Mouse (Mus musculus): Measurements from ENCODE around the gene Zdhhc20. TPM values are rescaled to one million over a fixed set of nuclear protein-coding genes. Genes with fewer than 3 reads are reported as not detected.
"Not testable (repeated sequence)": the region's sequence is repeated elsewhere in the genome, so short reads cannot be mapped to it uniquely, and the experiment has no call there.

Gene Zdhhc20
- polyA plus RNA-seq, 1 experiment from 2014 or later: 33.8 TPM

DNA sequence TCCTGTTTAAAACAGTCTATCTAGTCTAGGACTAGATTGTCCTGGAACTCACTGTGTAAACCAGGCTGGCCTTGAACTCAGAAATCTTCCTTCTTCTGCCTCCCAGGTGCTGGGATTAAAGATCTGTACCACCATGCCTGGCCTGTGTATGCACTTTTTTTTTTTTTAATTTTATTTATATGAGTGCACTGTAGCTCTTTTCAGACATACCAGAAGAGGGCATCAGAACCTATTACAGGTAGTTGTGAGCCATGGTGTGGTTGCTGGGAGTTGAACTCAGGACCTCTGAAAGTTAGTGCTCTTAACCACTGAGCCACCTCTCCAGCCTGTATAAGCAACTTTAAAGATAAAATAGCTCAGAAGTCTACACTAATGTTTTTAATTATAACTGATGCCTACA lies 9.0 kb downstream of the Zdhhc20 start:
- no peak overlapping the region for H3K4me3 ChIP-seq (ENCODE audit: low read length)
- H3K9ac ChIP-seq (ENCODE audit: low read depth, low read length): no peak overlapping the region
- H3K9me3 ChIP-seq (ENCODE audit: control insufficient read depth, low read length): no peaks in the 10 kb centered on the region
- H3K27ac ChIP-seq (ENCODE audit: low read depth, low read length): no peak overlapping the region
- no peaks in the 10 kb centered on the region for H3K27me3 ChIP-seq (replicated peaks; ENCODE audit: control insufficient read depth, insufficient read depth, low read length)
- ATAC-seq: no peak
- peaks cover 7% of the 10 kb centered on the region for H3K4me1 ChIP-seq (ENCODE audit: control insufficient read depth, insufficient read depth, low read depth, low read length)
- H3K36me3 ChIP-seq (ENCODE audit: control insufficient read depth, insufficient read depth, low read length): no peaks in the 10 kb centered on the region
- H3K4me2 ChIP-seq (ENCODE audit: low read length): no peak overlapping the region

- no peak overlapping the region for H3K4me3 ChIP-seq (ENCODE audit: low read length)
- H3K27ac ChIP-seq (ENCODE audit: low read depth, low read length): no peak overlapping the region
- H3K4me2 ChIP-seq (ENCODE audit: low read length): no peak overlapping the region
- H3K36me3 ChIP-seq (ENCODE audit: control insufficient read depth, insufficient read depth, low read length): peaks cover 3% of the 10 kb centered on the region; the same call in 1 of the 2 replicates
- H3K9ac ChIP-seq (ENCODE audit: low read depth, low read length): no peak overlapping the region
- no peak for ATAC-seq
- H3K27me3 ChIP-seq (replicated peaks; ENCODE audit: control insufficient read depth, insufficient read depth, low read length): no peaks in the 10 kb centered on the region
- H3K9me3 ChIP-seq (ENCODE audit: control insufficient read depth, low read length): no peaks in the 10 kb centered on the region
- 95% methylated on average over 9 of the region's 9 CpGs for WGBS
- H3K4me1 ChIP-seq (ENCODE audit: control insufficient read depth, insufficient read depth, low read depth, low read length): peaks cover 7% of the 10 kb centered on the region
These were observed 12.2 kb downstream of the Zdhhc20 start for GRCm38 (mm10) chr14:57877921-57878320.

DNA sequence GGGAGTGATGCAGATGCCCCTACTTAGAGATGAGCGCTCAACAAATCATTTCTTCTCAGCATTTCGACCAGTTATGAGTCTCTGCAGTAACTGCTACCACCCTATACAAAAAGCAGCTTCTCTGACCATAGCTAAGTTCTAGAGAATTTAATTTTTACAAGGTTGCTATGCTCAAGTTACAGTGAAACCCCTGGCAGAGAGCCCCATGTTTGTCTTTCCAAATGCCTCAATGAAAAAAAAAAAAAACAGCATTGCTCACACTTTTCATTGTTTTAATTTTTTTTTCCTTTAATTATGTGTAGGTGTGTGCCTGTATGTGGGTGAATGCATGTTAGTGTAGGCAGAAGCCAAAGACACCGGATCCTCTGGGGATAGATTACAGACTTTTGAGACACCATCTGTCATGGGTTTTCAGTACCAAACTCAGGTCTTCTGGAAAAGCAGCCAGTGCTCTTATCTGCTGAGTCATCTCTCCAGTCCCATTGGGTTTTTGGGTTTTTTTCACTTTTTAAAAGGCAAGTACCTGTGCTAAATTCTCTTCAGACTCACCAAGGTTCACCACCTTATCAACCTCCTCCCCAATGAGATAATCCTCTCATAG lies 23.3 kb downstream of the Zdhhc20 start:
- H3K9me3 ChIP-seq (ENCODE audit: control insufficient read depth, low read length): no peaks in the 10 kb centered on the region
- WGBS: 92% methylated on average over 3 of the region's 3 CpGs
- peaks cover 27% of the 10 kb centered on the region for H3K36me3 ChIP-seq (ENCODE audit: control insufficient read depth, insufficient read depth, low read length)
- H3K27ac ChIP-seq (ENCODE audit: low read depth, low read length): no peak overlapping the region
- no peaks in the 10 kb centered on the region for H3K27me3 ChIP-seq (replicated peaks; ENCODE audit: control insufficient read depth, insufficient read depth, low read length)
- no peak overlapping the region for H3K4me3 ChIP-seq (ENCODE audit: low read length)
- no peak overlapping the region for H3K9ac ChIP-seq (ENCODE audit: low read depth, low read length)
- no peak overlapping the region for H3K4me2 ChIP-seq (ENCODE audit: low read length)
- no peaks in the 10 kb centered on the region for H3K4me1 ChIP-seq (ENCODE audit: control insufficient read depth, insufficient read depth, low read depth, low read length)
- ATAC-seq: no peak

DNA sequence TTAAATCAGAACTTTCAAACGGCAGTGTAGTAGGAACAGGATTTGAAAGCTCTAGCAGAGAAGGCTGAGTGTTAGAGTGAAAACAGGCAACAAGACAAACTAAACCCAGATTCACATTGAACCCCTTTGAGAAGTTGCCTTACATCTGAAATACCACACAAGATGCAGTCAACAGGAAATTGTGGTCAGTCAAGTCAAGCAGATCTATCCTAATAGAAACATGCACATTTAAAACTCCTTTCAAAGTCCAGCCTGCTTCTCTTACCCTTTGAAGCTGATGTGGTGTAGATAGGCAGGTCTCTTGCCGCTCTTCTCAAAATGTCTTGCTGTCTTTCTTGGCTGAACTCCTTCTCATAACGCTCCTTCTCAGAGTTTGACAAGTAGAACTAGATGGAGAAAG lies 24.8 kb downstream of the Zdhhc20 start:
- H3K4me1 ChIP-seq (ENCODE audit: control insufficient read depth, insufficient read depth, low read depth, low read length): no peaks in the 10 kb centered on the region
- H3K27me3 ChIP-seq (replicated peaks; ENCODE audit: control insufficient read depth, insufficient read depth, low read length): no peaks in the 10 kb centered on the region
- 93% methylated on average over 3 of the region's 3 CpGs for WGBS
- H3K27ac ChIP-seq (ENCODE audit: low read depth, low read length): no peak overlapping the region
- ATAC-seq: no peak
- no peaks in the 10 kb centered on the region for H3K9me3 ChIP-seq (ENCODE audit: control insufficient read depth, low read length)
- no peak overlapping the region for H3K9ac ChIP-seq (ENCODE audit: low read depth, low read length)
- no peak overlapping the region for H3K4me2 ChIP-seq (ENCODE audit: low read length)
- H3K4me3 ChIP-seq (ENCODE audit: low read length): no peak overlapping the region
- H3K36me3 ChIP-seq (ENCODE audit: control insufficient read depth, insufficient read depth, low read length): peaks cover 27% of the 10 kb centered on the region

GRCm38 (mm10) chr14:57863129-57863528 lies 26.9 kb downstream of the Zdhhc20 start:
- Histone ChIP-seq H3K9me3 (ENCODE audit: control insufficient read depth, low read length) (no peaks in the 10 kb centered on the region), H3K4me2 (ENCODE audit: low read length) (no peak overlapping the region), H3K4me1 (ENCODE audit: control insufficient read depth, insufficient read depth, low read depth, low read length) (no peaks in the 10 kb centered on the region), H3K27ac (ENCODE audit: low read depth, low read length) (no peak overlapping the region), H3K27me3 (replicated peaks; ENCODE audit: control insufficient read depth, insufficient read depth, low read length) (no peaks in the 10 kb centered on the region), H3K9ac (ENCODE audit: low read depth, low read length) (no peak overlapping the region), H3K4me3 (ENCODE audit: low read length) (no peak overlapping the region), H3K36me3 (ENCODE audit: control insufficient read depth, insufficient read depth, low read length) (peaks cover 21% of the 10 kb centered on the region)
- ATAC-seq: no peak
- WGBS: 83% methylated on average over 2 of the region's 2 CpGs

DNA sequence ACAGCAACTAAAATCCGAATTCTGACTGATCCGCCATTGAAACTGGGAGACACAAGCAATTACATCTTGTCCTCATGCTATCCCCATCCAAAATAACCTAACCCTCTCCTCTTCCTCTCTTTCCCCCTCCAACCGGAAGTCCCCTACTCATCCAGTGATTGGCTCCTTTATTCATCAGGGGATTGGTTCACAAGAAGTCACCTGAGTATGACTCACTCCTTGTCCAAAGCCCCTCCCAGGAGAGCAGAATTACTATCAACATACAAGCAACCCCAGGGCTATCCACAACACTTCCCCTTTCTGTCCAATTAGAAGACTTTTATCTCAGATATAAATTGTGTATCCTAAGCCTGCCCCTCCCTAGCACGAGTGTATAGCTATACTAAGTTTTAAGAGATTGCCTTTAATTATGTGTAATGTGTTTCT lies 28.1 kb downstream of the Zdhhc20 start:
- H3K27me3 ChIP-seq (replicated peaks; ENCODE audit: control insufficient read depth, insufficient read depth, low read length): no peaks in the 10 kb centered on the region
- no peak overlapping the region for H3K27ac ChIP-seq (ENCODE audit: low read depth, low read length)
- H3K4me1 ChIP-seq (ENCODE audit: control insufficient read depth, insufficient read depth, low read depth, low read length): no peaks in the 10 kb centered on the region
- H3K9me3 ChIP-seq (ENCODE audit: control insufficient read depth, low read length): no peaks in the 10 kb centered on the region
- peaks cover 21% of the 10 kb centered on the region for H3K36me3 ChIP-seq (ENCODE audit: control insufficient read depth, insufficient read depth, low read length)
- ATAC-seq: no peak
- 88% methylated on average over 4 of the region's 4 CpGs for WGBS
- no peak overlapping the region for H3K9ac ChIP-seq (ENCODE audit: low read depth, low read length)
- no peak overlapping the region for H3K4me2 ChIP-seq (ENCODE audit: low read length)
- no peak overlapping the region for H3K4me3 ChIP-seq (ENCODE audit: low read length)

DNA sequence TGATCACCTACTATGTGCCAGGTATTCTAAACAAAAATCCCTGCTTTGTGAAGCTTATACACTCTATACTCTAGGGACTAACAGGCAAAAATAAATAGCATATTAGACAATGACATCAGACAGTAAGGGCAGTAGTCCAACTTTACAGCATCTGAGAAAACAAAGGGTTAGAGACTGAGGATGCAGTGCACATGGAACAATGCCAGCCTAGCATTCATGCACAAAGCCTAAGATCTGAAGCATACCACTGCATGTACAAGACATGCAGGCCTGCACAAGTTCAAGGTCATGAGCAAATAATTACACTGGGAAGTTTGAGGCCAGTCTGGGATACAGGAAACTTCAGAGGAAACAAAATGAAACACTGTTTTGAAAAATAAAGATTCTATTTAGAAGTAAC lies 30.6 kb downstream of the Zdhhc20 start:
- peaks cover 14% of the 10 kb centered on the region for H3K36me3 ChIP-seq (ENCODE audit: control insufficient read depth, insufficient read depth, low read length)
- H3K4me3 ChIP-seq (ENCODE audit: low read length): no peak overlapping the region
- no peak for ATAC-seq
- H3K9ac ChIP-seq (ENCODE audit: low read depth, low read length): no peak overlapping the region
- no peaks in the 10 kb centered on the region for H3K4me1 ChIP-seq (ENCODE audit: control insufficient read depth, insufficient read depth, low read depth, low read length)
- H3K27ac ChIP-seq (ENCODE audit: low read depth, low read length): no peak overlapping the region
- H3K9me3 ChIP-seq (ENCODE audit: control insufficient read depth, low read length): no peaks in the 10 kb centered on the region
- no peaks in the 10 kb centered on the region for H3K27me3 ChIP-seq (replicated peaks; ENCODE audit: control insufficient read depth, insufficient read depth, low read length)
- H3K4me2 ChIP-seq (ENCODE audit: low read length): no peak overlapping the region

GRCm38 (mm10) chr14:57858601-57859000 lies 31.5 kb downstream of the Zdhhc20 start:
- H3K27ac ChIP-seq (ENCODE audit: low read depth, low read length): no peak overlapping the region
- H3K9me3 ChIP-seq (ENCODE audit: control insufficient read depth, low read length): no peaks in the 10 kb centered on the region
- 94% methylated on average over 1 of the region's 2 CpGs for WGBS
- no peak overlapping the region for H3K4me2 ChIP-seq (ENCODE audit: low read length)
- no peak overlapping the region for H3K9ac ChIP-seq (ENCODE audit: low read depth, low read length)
- no peak for ATAC-seq
- H3K4me3 ChIP-seq (ENCODE audit: low read length): no peak overlapping the region
- no peaks in the 10 kb centered on the region for H3K27me3 ChIP-seq (replicated peaks; ENCODE audit: control insufficient read depth, insufficient read depth, low read length)
- H3K36me3 ChIP-seq (ENCODE audit: control insufficient read depth, insufficient read depth, low read length): peaks cover 11% of the 10 kb centered on the region
- no peaks in the 10 kb centered on the region for H3K4me1 ChIP-seq (ENCODE audit: control insufficient read depth, insufficient read depth, low read depth, low read length)

GRCm38 (mm10) chr14:57856037-57856436 lies 34.0 kb downstream of the Zdhhc20 start:
- H3K4me1 ChIP-seq (ENCODE audit: control insufficient read depth, insufficient read depth, low read depth, low read length); H3K4me3 ChIP-seq (ENCODE audit: low read length); ATAC-seq; H3K27ac ChIP-seq (ENCODE audit: low read depth, low read length); H3K27me3 ChIP-seq (replicated peaks; ENCODE audit: control insufficient read depth, insufficient read depth, low read length); H3K36me3 ChIP-seq (ENCODE audit: control insufficient read depth, insufficient read depth, low read length); H3K4me2 ChIP-seq (ENCODE audit: low read length); H3K9me3 ChIP-seq (ENCODE audit: control insufficient read depth, low read length); H3K9ac ChIP-seq (ENCODE audit: low read depth, low read length): not testable (repeated sequence)

- no peak for ATAC-seq
- no peak overlapping the region for H3K4me2 ChIP-seq (ENCODE audit: low read length)
- no peaks in the 10 kb centered on the region for H3K4me1 ChIP-seq (ENCODE audit: control insufficient read depth, insufficient read depth, low read depth, low read length)
- H3K9me3 ChIP-seq (ENCODE audit: control insufficient read depth, low read length): no peaks in the 10 kb centered on the region
- no peak overlapping the region for H3K27ac ChIP-seq (ENCODE audit: low read depth, low read length)
- whole genome bisulfite sequencing: 67% methylated on average over 2 of the region's 2 CpGs
- peaks cover 10% of the 10 kb centered on the region for H3K36me3 ChIP-seq (ENCODE audit: control insufficient read depth, insufficient read depth, low read length)
- no peak overlapping the region for H3K9ac ChIP-seq (ENCODE audit: low read depth, low read length)
- no peak overlapping the region for H3K4me3 ChIP-seq (ENCODE audit: low read length)
- H3K27me3 ChIP-seq (replicated peaks; ENCODE audit: control insufficient read depth, insufficient read depth, low read length): no peaks in the 10 kb centered on the region
These were observed 37.1 kb downstream of the Zdhhc20 start for GRCm38 (mm10) chr14:57852961-57853360.
